Mouse (Mus musculus) liver, embryonic 14.5 days (tissue): ENCODE measurements around the gene Ccdc160. TPM values are rescaled to one million over a fixed set of nuclear protein-coding genes. Genes with fewer than 3 reads are reported as not detected.
A peak's percentile ranks its signal among the peaks of the same experiment; 100 is the strongest.

ENCODE experiments used
- ATAC-seq: fragments of 200-750 bp; cut with Nextera tagmentation; 2 replicates; pipeline ENCODE4 v1.8.0; 2017; ENCODE audit warnings: moderate number of reproducible peaks, mild to moderate bottlenecking, moderate library complexity; ENCODE audit not compliant: insufficient read depth
- DNase-seq, 3 experiments: peaks; one replicate each; pipeline ENCODE4 v3.0.0-alpha.2; 2012 to 2013; ENCODE audit warnings: low read depth in 3 of 3, low spot score in 3 of 3
- H3K27ac ChIP-seq: fragments of 300-500 bp; sonication (generic); 2 replicates; pipeline ENCODE4 v1.5.1; 2014; ENCODE audit warnings: moderate library complexity, mild to moderate bottlenecking, control low read depth, inconsistent platforms
- H3K27me3 ChIP-seq: fragments of 300-500 bp; sonication (generic); 2 replicates; pipeline ENCODE4 v1.6.1; 2014; ENCODE audit warnings: mild to moderate bottlenecking, low read length, moderate library complexity; ENCODE audit not compliant: control insufficient read depth, insufficient read depth
- H3K36me3 ChIP-seq: fragments of 300-500 bp; sonication (generic); replicated peaks from 2 replicates; pipeline ENCODE4 v1.6.1; 2014; ENCODE audit warnings: low read depth; ENCODE audit not compliant: control insufficient read depth, insufficient read depth
- H3K4me1 ChIP-seq, 2 experiments: fragments of 200-500 bp in 1 of 2; fragments of 300-500 bp in 1 of 2; sonication (generic) in 1 of 2; replicated peaks; 2 replicates each; pipeline ENCODE4 v1.6.1; 2012 to 2014; ENCODE audit warnings: antibody characterized with exemption in 1 of 2, inconsistent platforms in 1 of 2, low read length in 1 of 2; ENCODE audit not compliant: control insufficient read depth in 2 of 2, insufficient read depth in 2 of 2
- H3K4me2 ChIP-seq: fragments of 300-500 bp; sonication (generic); 2 replicates; pipeline ENCODE4 v1.6.1; 2014; ENCODE audit warnings: low read depth, mild to moderate bottlenecking, control low read depth, moderate library complexity
- H3K4me3 ChIP-seq, 2 experiments: fragments of 200-500 bp in 1 of 2; fragments of 300-500 bp in 1 of 2; sonication (generic) in 1 of 2; 2 replicates each; pipeline ENCODE4 v1.5.1; 2012 to 2014; ENCODE audit warnings: low read depth in 2 of 2, low read length in 2 of 2, mild to moderate bottlenecking in 2 of 2, control low read depth in 1 of 2, inconsistent platforms in 1 of 2, moderate library complexity in 1 of 2; ENCODE audit not compliant: insufficient read depth in 1 of 2
- H3K9ac ChIP-seq: fragments of 300-500 bp; sonication (generic); replicated peaks from 2 replicates; pipeline ENCODE4 v1.6.1; 2014; ENCODE audit warnings: mild to moderate bottlenecking, control low read depth, moderate library complexity
- H3K9me3 ChIP-seq: fragments of 300-500 bp; sonication (generic); 2 replicates; pipeline ENCODE4 v1.6.1; 2016; ENCODE audit warnings: low read length, mixed read lengths; ENCODE audit not compliant: control insufficient read depth
- CTCF ChIP-seq: IDR thresholded peaks from 2 replicates; pipeline ENCODE4 v1.5.1; 2016; ENCODE audit warnings: antibody characterized with exemption, low read depth, control low read depth
- EP300 ChIP-seq: IDR thresholded peaks from 2 replicates; pipeline ENCODE4 v1.6.1; 2016; ENCODE audit warnings: antibody characterized with exemption, low read depth
- WGBS: fragments of 180-500 bp; shearing (Covaris S2); extraction: QIAGEN DNeasy Blood & Tissue Kit; methylation state at CpG from one replicate; pipeline ENCODE4 v1.1.7; 2014; ENCODE audit not compliant: insufficient replicate concordance; 5-methylcytosine and 5-hydroxymethylcytosine counted together
- polyA plus RNA-seq, 2 experiments: library from polyadenylated mRNA; depleted of rRNA in 1 of 2; stranded (reverse) in 1 of 2; unstranded in 1 of 2; fragments of >200 nt; fragmentation: Nextera tagmentation in 1 of 2; extraction: Ambion mirVana in 1 of 2; gene quantifications; 2 replicates each; pipeline versions ENCODE4 v1.2.1 to v1.2.3; 2012 to 2014

Ccdc160 gene
- polyA plus RNA-seq, 2 experiments: 0.07 to 0.14 TPM

DNA sequence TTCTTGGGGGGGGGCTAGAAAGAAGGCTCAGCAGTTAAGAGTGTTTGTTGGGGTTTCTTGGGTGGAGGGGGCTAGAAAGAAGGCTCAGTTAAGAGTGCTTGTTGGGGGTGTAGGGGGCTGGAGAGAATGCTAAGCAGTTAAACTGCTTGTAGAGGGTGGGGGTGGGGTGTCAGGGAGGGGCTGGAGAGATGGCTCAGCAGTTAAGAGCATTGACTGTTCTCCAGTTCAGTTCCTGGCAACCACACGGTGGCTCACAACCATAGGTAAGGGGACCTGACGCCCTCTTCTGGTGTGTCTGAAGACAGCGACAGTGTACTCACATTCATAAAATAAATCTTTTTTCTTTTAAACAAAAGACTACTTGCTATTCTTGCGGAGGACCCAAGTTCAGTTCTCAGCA is 28.8 kb upstream of the Ccdc160 start:
- H3K4me2 ChIP-seq: no peak overlapping the region
- no peaks in the 10 kb centered on the region for H3K4me1 ChIP-seq
- TF ChIP-seq CTCF: no peak
- TF ChIP-seq EP300: no peak
- H3K4me3 ChIP-seq: no peak overlapping the region
- H3K27me3 ChIP-seq: no peaks in the 10 kb centered on the region
- no peaks in the 10 kb centered on the region for H3K9me3 ChIP-seq
- no peak overlapping the region for H3K27ac ChIP-seq
- H3K36me3 ChIP-seq: no peaks in the 10 kb centered on the region
- H3K9ac ChIP-seq: no peak overlapping the region
- ATAC-seq (no peak), DNase-seq (no peak)
- 47% methylated on average over 4 of the region's 4 CpGs for WGBS

- WGBS: 21% methylated on average over 3 of the region's 3 CpGs
- TF ChIP-seq EP300 (no peak), CTCF (peak; percentile 78)
- no peak overlapping the region for H3K4me2 ChIP-seq
- H3K36me3 ChIP-seq: no peaks in the 10 kb centered on the region
- no peaks in the 10 kb centered on the region for H3K27me3 ChIP-seq
- H3K4me1 ChIP-seq: no peaks in the 10 kb centered on the region
- no peak overlapping the region for H3K9ac ChIP-seq
- H3K9me3 ChIP-seq: no peaks in the 10 kb centered on the region
- ATAC-seq (no peak), DNase-seq (no peak)
- H3K27ac ChIP-seq: no peak overlapping the region
- no peak overlapping the region for H3K4me3 ChIP-seq
Observed at GRCm38 (mm10) chrX:52775973-52776372, 15.0 kb upstream of the Ccdc160 start.

GRCm38 (mm10) chrX:52777671-52778070 is 13.3 kb upstream of the Ccdc160 start:
- Histone ChIP-seq H3K27ac (no peak overlapping the region), H3K9me3 (no peaks in the 10 kb centered on the region), H3K4me1 (no peaks in the 10 kb centered on the region), H3K4me3 (no peak overlapping the region), H3K9ac (no peak overlapping the region), H3K27me3 (no peaks in the 10 kb centered on the region), H3K36me3 (no peaks in the 10 kb centered on the region), H3K4me2 (no peak overlapping the region)
- 61% methylated on average over 5 of the region's 5 CpGs for WGBS
- TF ChIP-seq EP300: no peak
- DNase-seq (no peak), ATAC-seq (no peak)

DNA sequence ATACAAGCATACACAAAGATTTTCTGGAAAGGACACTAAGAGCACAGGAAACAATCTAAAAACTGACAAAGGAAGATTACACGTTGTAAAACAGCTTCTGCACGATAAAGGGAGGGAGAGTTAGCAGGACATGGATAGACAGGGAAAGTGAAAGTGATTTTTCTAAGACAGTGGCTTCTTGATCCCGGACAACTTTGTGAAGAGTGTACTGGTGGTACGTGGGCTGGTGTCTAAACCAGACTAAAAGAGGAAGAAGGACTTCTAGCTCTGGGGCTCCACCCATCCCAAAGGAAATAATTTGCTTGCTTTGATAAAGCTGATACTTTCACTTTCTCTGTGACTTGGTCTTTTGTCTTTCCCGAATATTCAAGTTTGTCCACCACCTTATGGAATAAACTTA is 7.1 kb upstream of the Ccdc160 start:
- Histone ChIP-seq H3K4me3 (no peak overlapping the region), H3K27me3 (no peaks in the 10 kb centered on the region), H3K9ac (no peak overlapping the region), H3K4me1 (no peaks in the 10 kb centered on the region), H3K9me3 (no peaks in the 10 kb centered on the region), H3K4me2 (0 out of 2 replicates have a peak overlapping the region, but pooled peaks have one; percentile 8), H3K27ac (no peak overlapping the region), H3K36me3 (no peaks in the 10 kb centered on the region)
- DNase-seq (no peak), ATAC-seq (no peak)
- TF ChIP-seq EP300 (no peak), CTCF (no peak)
- WGBS: 16% methylated on average over 5 of the region's 5 CpGs

GRCm38 (mm10) chrX:52791944-52792719 is 1.1 kb downstream of the Ccdc160 start:
- ATAC-seq (no peak), DNase-seq (no peak)
- TF ChIP-seq CTCF (no peak), EP300 (no peak)
- no peaks in the 10 kb centered on the region for H3K36me3 ChIP-seq
- no peak overlapping the region for H3K4me2 ChIP-seq
- H3K9ac ChIP-seq: no peak overlapping the region
- H3K4me1 ChIP-seq: no peaks in the 10 kb centered on the region
- no peaks in the 10 kb centered on the region for H3K9me3 ChIP-seq
- no peak overlapping the region for H3K27ac ChIP-seq
- H3K4me3 ChIP-seq: no peak overlapping the region
- no peaks in the 10 kb centered on the region for H3K27me3 ChIP-seq
- WGBS: 21% methylated on average over 10 of the region's 10 CpGs
